Mouse (Mus musculus): ENCODE measurements around the gene Susd2.

Gene Susd2

DNA sequence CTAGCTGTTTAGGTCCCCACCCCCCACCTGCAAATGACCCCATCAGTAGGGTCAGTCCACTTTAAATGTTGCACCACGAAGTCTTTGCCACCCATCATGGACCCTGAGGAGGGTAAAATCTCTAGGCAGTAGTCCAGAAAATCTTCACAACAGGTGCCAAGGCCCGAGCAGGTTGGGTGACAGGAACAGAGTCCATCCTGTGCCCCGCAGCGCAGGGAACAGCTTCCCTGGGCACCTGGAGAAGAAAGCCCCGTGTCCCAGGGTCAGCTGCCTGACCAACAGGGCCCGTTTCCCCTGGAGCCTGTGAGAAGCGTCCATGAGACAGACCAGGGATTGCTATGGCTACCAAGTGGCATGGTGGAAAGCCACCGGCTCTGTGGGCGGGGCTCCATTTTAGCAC lies 1.4 kb downstream of the Susd2 start:
- ChIA-PET POLR2A (interaction anchor here in 3 of 4 experiments (0.6 to 4.7 kb wide), 19 partner anchors 8 to 289 kb away, joined by 3 to 37 read pairs (median 4); partner anchors contain the start of gene Mif (in 1 of the 3)), CTCF (interaction anchor here in 2 of 4 experiments (0.6 to 1.4 kb wide), 2 partner anchors 66 to 211 kb away, joined by 3 to 6 read pairs; no protein-coding TSS in a partner anchor)

DNA sequence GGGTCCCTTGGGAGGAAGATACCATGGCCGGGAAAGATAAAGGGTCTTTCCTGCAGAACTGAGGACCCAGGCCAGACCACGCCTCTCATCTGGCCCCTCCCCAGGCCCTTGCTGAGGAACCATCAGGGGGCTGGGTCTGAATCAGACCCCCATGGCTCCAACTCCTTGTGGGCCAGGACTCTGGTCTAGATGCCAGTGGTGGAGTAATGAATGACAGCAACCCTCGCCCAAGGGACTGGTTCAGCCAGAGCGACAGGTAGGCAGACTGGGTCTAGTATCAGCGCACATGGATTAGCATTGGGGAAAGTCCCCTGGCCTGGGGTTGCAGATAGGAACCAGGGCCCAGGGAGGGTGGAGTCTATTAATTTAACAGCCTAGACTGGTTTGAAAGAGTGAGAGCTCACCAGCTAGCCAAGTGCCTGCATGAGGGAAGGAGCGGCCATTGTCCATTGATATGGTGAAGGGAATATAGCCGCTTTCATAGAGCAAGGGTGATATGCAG lies 2.0 kb downstream of the Susd2 start:
- CTCF ChIA-PET = interaction anchor here in 1 of 4 experiments (0.6 kb wide), 1 partner anchor 212 kb away, joined by 6 read pairs; no protein-coding TSS in a partner anchor
- POLR2A ChIA-PET = interaction anchor here in 3 of 4 experiments (0.6 to 4.7 kb wide), 7 partner anchors 8 to 290 kb away, joined by 3 to 37 read pairs (median 7); no protein-coding TSS in a partner anchor

- CTCF ChIA-PET = interaction anchor here in 3 of 4 experiments (0.6 to 3.3 kb wide), 5 partner anchors 28 to 215 kb away, joined by 3 to 22 read pairs (median 3); partner anchors contain the start of gene Cabin1 (in 1 of the 3)
- POLR2A ChIA-PET = interaction anchor here in 2 of 4 experiments (0.8 to 7.0 kb wide), 9 partner anchors 11 to 284 kb away, joined by 3 to 156 read pairs (median 10); partner anchors contain the start of gene Gstt2 (in 1 of the 2)
These were observed 6.1 kb downstream of the Susd2 start for GRCm38 (mm10) chr10:75637711-75638110.

GRCm38 (mm10) chr10:75636084-75636786 lies 7.6 kb downstream of the Susd2 start:
- POLR2A ChIA-PET = interaction anchor here (0.5 to 7.0 kb wide), 76 partner anchors 8 to 987 kb away, joined by 3 to 156 read pairs (median 4); partner anchors contain the start of genes Cabin1 (in 3 of the 4), Ddt (in 2 of the 4), Gstt2 (in 2 of the 4) and Susd2 (in 2 of the 4)
- CTCF ChIA-PET = interaction anchor here (0.5 to 3.3 kb wide), 81 partner anchors 8 to 601 kb away, joined by 3 to 27 read pairs (median 4); partner anchors contain the start of genes Susd2 (in 3 of the 4), Ggt5 (in 2 of the 4), Gstt2 (in 2 of the 4) and Cabin1 (in 1 of the 4)

GRCm38 (mm10) chr10:75635693-75636055 lies 8.1 kb downstream of the Susd2 start:
- ChIA-PET CTCF (interaction anchor here (0.5 to 3.3 kb wide), 86 partner anchors 8 to 602 kb away, joined by 3 to 27 read pairs (median 4); partner anchors contain the start of genes Susd2 (in 3 of the 4), Cabin1 (in 2 of the 4), Ggt5 (in 2 of the 4) and Gstt2 (in 2 of the 4)), POLR2A (interaction anchor here (0.6 to 7.0 kb wide), 71 partner anchors 8 to 988 kb away, joined by 3 to 156 read pairs (median 4); partner anchors contain the start of genes Cabin1 (in 2 of the 4), Ddt (in 2 of the 4), Gstt2 (in 2 of the 4) and Susd2 (in 2 of the 4))

DNA sequence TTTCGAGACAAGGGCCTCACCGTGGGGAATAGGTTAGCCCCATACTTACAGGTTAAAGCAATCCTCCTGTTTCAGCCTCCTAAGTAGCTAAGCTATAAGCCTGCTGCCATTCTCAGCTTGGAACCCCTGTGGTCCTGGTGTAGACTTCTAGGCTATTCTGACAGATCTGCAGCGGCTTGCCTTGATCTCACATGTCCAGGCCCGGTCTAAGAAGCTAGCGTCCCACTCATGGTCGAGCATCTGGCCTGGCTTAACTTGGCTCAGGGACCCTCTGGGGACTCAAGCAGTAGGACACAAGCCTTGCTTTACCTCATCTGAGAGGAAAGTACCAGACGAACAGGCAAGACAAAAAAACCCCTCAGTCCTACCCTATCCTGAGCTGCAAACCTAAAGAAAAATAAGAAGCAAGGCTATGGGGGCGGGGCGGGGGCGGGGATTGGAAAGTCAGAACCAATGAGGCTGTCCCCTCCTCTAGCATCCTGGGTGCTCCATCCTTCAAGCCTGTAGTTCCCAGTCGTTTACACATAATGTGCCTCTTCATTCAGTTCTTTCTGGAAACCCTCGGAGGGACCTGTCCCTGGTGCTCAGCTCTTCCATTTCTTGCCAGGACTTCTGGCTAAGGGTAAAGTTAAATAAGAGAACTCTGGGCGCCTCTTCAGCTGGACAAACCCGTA lies 8.7 kb downstream of the Susd2 start:
- CTCF ChIA-PET = interaction anchor here (0.6 to 3.3 kb wide), 67 partner anchors 9 to 1278 kb away, joined by 3 to 27 read pairs (median 5); partner anchors contain the start of genes Susd2 (in 3 of the 4), Cabin1 (in 2 of the 4), Ggt5 (in 2 of the 4) and Gstt2 (in 2 of the 4)
- POLR2A ChIA-PET = interaction anchor here (0.6 to 7.0 kb wide), 63 partner anchors 8 to 929 kb away, joined by 3 to 156 read pairs (median 5); partner anchors contain the start of genes Cabin1 (in 2 of the 4), Ddt (in 2 of the 4), Gstt2 (in 2 of the 4) and Susd2 (in 2 of the 4)

- ChIA-PET CTCF (interaction anchor here (0.6 to 3.3 kb wide), 28 partner anchors 9 to 1278 kb away, joined by 3 to 27 read pairs (median 6); partner anchors contain the start of genes Susd2 (in 2 of the 4), Cabin1 (in 1 of the 4) and Ggt5 (in 1 of the 4)), POLR2A (interaction anchor here in 3 of 4 experiments (0.6 to 7.0 kb wide), 33 partner anchors 9 to 930 kb away, joined by 3 to 156 read pairs (median 6); partner anchors contain the start of genes Cabin1 (in 1 of the 3), Chchd10 (in 1 of the 3), Ddt (in 1 of the 3) and Lrrc75b (in 1 of the 3))
These were observed 9.2 kb downstream of the Susd2 start for GRCm38 (mm10) chr10:75634610-75635009.

DNA sequence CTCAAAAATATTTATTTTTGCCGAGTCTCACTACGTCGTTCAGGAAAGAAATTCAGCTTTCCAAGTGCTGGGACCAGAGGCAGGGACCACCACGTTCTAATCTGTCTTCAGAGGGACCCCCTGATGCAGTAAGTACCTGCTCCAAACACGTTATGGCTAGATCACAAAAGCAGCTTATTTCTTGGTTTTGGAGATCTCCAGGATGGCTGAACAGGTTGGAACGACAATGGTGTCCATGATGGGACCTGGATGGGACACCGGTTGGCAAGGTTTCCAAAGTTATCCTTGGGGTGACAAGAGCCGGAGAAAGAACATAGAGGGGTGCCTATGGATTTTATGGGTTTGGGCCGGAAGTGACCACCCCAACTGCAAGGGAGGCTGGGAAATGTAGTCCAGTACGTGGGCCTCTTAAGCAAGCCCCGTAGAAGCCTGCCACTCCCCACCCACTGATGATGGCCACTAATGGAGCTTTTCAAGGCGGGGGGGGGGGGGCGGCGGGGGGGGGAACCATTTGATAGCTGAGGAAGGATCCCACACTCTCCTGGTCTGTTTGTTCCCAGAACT lies 10.2 kb downstream of the Susd2 start:
- CTCF ChIA-PET = interaction anchor here in 1 of 4 experiments (2.3 kb wide), 1 partner anchor 13 kb away, joined by 8 read pairs; no protein-coding TSS in a partner anchor
- POLR2A ChIA-PET = interaction anchor here in 3 of 4 experiments (0.5 to 3.5 kb wide), 14 partner anchors 9 to 1976 kb away, joined by 3 to 20 read pairs (median 4); no protein-coding TSS in a partner anchor

DNA sequence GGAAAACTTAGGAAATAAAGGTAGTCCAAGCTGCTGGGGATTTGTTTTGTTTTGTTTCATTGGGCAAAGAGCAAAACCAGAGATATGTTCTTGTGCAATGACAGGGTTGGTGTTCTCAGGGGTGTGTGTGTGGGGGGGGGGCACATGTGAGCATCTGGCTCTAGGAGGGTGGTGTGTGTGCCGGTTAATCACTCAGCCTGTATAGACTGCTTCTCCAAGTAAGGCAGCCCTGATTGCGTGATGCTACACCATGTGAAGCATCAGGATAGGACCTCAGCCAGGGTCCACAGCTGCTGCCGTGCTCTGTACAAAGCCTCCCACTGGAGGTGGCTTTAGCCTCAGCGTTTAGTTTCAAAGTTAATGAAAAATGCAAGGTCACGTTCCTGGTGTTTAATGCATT lies 10.8 kb downstream of the Susd2 start:
- ChIA-PET POLR2A (interaction anchor here in 3 of 4 experiments (0.5 to 2.7 kb wide), 13 partner anchors 10 to 1977 kb away, joined by 3 to 18 read pairs (median 4); no protein-coding TSS in a partner anchor), CTCF (interaction anchor here in 3 of 4 experiments (0.5 to 2.3 kb wide), 7 partner anchors 10 to 197 kb away, joined by 3 to 8 read pairs (median 4); partner anchors contain the start of gene Ddt (in 1 of the 3))

DNA sequence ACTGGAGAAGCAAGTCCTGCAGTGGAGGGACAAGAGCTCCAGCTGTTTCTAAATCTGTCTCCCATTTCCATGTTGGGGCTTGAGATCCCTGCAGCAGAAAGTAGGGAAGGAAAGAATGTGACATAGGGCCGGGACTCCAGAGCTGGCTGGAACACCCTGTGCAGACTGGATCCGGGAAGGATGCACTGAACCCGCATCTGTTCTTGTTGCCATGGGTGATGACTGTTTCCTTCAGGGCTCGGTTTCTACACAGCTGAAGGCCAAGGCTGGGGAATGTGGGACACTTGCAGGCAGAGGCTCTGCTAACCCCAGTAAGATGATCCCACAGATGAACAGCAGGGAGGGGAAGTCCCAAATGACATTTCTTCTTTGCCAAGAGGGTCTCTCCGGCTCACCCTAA lies 11.2 kb downstream of the Susd2 start:
- CTCF ChIA-PET = interaction anchor here (0.5 to 2.3 kb wide), 9 partner anchors 9 to 197 kb away, joined by 3 to 8 read pairs (median 4); partner anchors contain the start of gene Ddt (in 1 of the 4)
- POLR2A ChIA-PET = interaction anchor here in 3 of 4 experiments (0.6 to 2.7 kb wide), 8 partner anchors 10 to 1977 kb away, joined by 3 to 18 read pairs (median 5); no protein-coding TSS in a partner anchor

- CTCF ChIA-PET = interaction anchor here in 2 of 4 experiments (0.7 to 1.1 kb wide), 3 partner anchors 8 to 22 kb away, joined by 3 to 5 read pairs (median 3); no protein-coding TSS in a partner anchor
- POLR2A ChIA-PET = interaction anchor here in 1 of 4 experiments (1.0 kb wide), 1 partner anchor 8 kb away, joined by 3 read pairs; no protein-coding TSS in a partner anchor
These were observed 16.3 kb downstream of the Susd2 start for GRCm38 (mm10) chr10:75627490-75627889.

DNA sequence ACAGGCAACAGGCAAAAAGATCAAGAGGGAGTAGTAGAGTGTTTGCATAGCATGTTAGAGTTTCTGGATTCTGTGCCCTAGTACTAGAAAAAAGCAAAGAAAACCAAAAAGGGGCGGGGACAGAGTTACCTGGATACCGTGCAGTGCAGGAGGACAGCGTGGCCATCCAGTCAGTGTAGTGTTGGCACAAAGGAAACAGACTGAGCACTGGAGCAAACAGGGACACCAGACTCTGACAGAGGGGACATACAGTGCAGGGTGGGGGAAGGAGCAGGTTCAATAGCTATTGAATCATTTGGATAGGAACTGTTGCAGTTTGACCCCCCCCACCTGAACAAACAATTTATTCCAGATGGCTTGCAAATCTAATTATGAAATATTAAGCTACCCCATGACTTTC lies 16.8 kb downstream of the Susd2 start:
- ChIA-PET POLR2A (interaction anchor here in 1 of 4 experiments (1.0 kb wide), 1 partner anchor 9 kb away, joined by 3 read pairs; no protein-coding TSS in a partner anchor), CTCF (interaction anchor here in 2 of 4 experiments (0.7 to 1.1 kb wide), 3 partner anchors 9 to 22 kb away, joined by 3 to 5 read pairs (median 3); no protein-coding TSS in a partner anchor)

DNA sequence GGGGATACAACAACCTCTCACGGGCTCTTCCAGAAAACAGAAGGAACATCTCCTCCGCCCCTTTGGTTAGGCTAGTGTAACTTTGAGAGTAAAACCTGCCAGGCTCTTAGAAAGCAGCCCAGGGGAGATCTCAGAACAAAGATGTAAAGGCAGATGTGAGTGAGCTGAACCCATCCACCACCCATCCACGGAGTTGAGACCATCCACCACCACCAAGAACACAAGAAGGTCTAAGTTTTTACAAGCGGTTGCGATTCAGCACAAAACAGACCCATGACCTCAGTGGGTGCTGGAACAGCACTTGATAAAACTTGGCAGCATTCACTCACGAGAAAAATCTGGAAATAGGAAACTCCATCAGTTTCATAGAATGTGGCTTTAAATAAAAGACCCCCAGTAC lies 17.9 kb downstream of the Susd2 start:
- CTCF ChIA-PET = interaction anchor here in 1 of 4 experiments (3.2 kb wide), 1 partner anchor 9 kb away, joined by 12 read pairs; no protein-coding TSS in a partner anchor
- POLR2A ChIA-PET = interaction anchor here in 1 of 4 experiments (0.7 kb wide), 1 partner anchor 23 kb away, joined by 3 read pairs; no protein-coding TSS in a partner anchor

- POLR2A ChIA-PET = interaction anchor here in 2 of 4 experiments (1.0 to 1.3 kb wide), 2 partner anchors 15 to 213 kb away, joined by 3 to 4 read pairs; no protein-coding TSS in a partner anchor
- CTCF ChIA-PET = interaction anchor here (0.5 to 1.8 kb wide), 35 partner anchors 11 to 602 kb away, joined by 3 to 15 read pairs (median 4); partner anchors contain the start of genes Cabin1 (in 2 of the 4), Ddt (in 1 of the 4), Ggt5 (in 1 of the 4) and Gstt2 (in 1 of the 4)
These were observed 23.0 kb downstream of the Susd2 start for GRCm38 (mm10) chr10:75620818-75621217.

DNA sequence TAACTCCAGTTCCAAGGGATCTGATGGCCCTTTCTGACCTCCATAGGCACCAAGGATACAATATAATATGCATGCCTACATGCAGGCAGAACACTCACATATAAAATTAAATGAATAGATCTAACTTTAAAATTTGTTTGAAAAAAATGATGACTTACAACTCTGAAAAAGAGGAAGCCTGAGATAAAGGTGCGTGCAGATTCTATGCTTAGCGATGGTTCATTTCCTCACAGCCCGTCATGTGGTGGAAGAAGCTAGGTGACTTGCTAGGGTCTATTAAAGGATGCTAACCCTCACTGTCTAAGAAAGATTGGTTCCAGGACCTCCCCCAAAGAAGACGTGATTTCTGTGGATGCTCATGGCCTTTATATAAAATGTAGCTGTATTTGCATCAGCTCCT lies 27.8 kb downstream of the Susd2 start:
- POLR2A ChIA-PET = interaction anchor here in 2 of 4 experiments (0.6 to 0.8 kb wide), 3 partner anchors 21 to 149 kb away, joined by 3 read pairs; no protein-coding TSS in a partner anchor
- CTCF ChIA-PET = interaction anchor here (0.6 to 1.9 kb wide), 6 partner anchors 11 to 357 kb away, joined by 3 to 6 read pairs (median 3); no protein-coding TSS in a partner anchor

GRCm38 (mm10) chr10:75610486-75610885 lies 33.3 kb downstream of the Susd2 start:
- CTCF ChIA-PET = interaction anchor here (0.5 to 2.5 kb wide), 6 partner anchors 24 to 422 kb away, joined by 3 to 14 read pairs (median 6); partner anchors contain the start of gene Zfp280b (in 1 of the 4)
- POLR2A ChIA-PET = interaction anchor here in 2 of 4 experiments (0.6 to 1.7 kb wide), 8 partner anchors 15 to 225 kb away, joined by 3 to 8 read pairs (median 3); no protein-coding TSS in a partner anchor

All from embryonic stem cell, embryonic (primary cell).